Comparison of ENCODE assay signal across 15 mouse cellular contexts in genomic region chr6:38207621-38208020, GRCm38 (mm10). TPM values are rescaled to one million over a fixed set of nuclear protein-coding genes. Genes with fewer than 3 reads are reported as not detected.
DNase-seq lines count a peak whose midpoint lies in the region; ATAC-seq and TF ChIP-seq lines count a peak whose summit lies in the region.
"Had no signal": no experiment of that assay in that cellular context is flagged by ENCODE, and none has a peak within 500 bp of the region (broad histone marks: within the 10 kb centered on the region; RNA-seq: fewer than 3 reads in every experiment).

No protein-coding gene starts in this region.

- no peaks in the 10 kb centered on the region for H3K27me3 ChIP-seq in intestine, embryonic 15.5 days (replicated peaks)
- no peaks in the 10 kb centered on the region for H3K27me3 ChIP-seq in intestine, postnatal 0 days (replicated peaks; ENCODE audit: control insufficient read depth, insufficient read depth, low read length)
- H3K27me3 ChIP-seq in embryonic facial prominence, embryonic 11.5 days (ENCODE audit: control insufficient read depth, insufficient read depth, low read length) = no peaks in the 10 kb centered on the region
- no peaks in the 10 kb centered on the region for H3K27me3 ChIP-seq in hindbrain, embryonic 14.5 days (ENCODE audit: control insufficient read depth, insufficient read depth, low read length)
- H3K27me3 ChIP-seq in midbrain, postnatal 0 days (ENCODE audit: insufficient read depth, low read length) = no peaks in the 10 kb centered on the region
- H3K27me3 ChIP-seq: liver, embryonic 15.5 days had no signal

- no peak for DNase-seq in embryonic facial prominence, embryonic 11.5 days (ENCODE audit: low spot score)
- no peak for DNase-seq in hindbrain, embryonic 14.5 days (ENCODE audit: low spot score)
- DNase-seq in midbrain, postnatal 0 days (ENCODE audit: low spot score) = no peak
- DNase-seq in spleen, postnatal 10 days (ENCODE audit: low spot score in 2 of 2) = no peak
- DNase-seq in adrenal gland, adult 8-10 months = no peak
- no peak for DNase-seq in adrenal gland, postnatal 10 days
- DNase-seq: cerebellum, adult 2 months; gastrocnemius, postnatal 25 days; spleen, adult 18-20 months; thymus, postnatal 4 days had no signal

- H3K27ac ChIP-seq in intestine, embryonic 15.5 days = peak overlapping the region; percentile 29; the same call in 1 of the 2 replicates
- H3K27ac ChIP-seq in intestine, postnatal 0 days (ENCODE audit: low read depth, low read length) = no peak overlapping the region
- H3K27ac ChIP-seq in embryonic facial prominence, embryonic 11.5 days (replicated peaks; ENCODE audit: low read depth, low read length) = peak overlapping the region; percentile 56; the same call in 1 of the 2 replicates
- peak overlapping the region; percentile 62; the same call in 1 of the 2 replicates for H3K27ac ChIP-seq in hindbrain, embryonic 14.5 days
- peak overlapping the region; percentile 32; the same call in 1 of the 2 replicates for H3K27ac ChIP-seq in midbrain, postnatal 0 days (ENCODE audit: low read depth, low read length)
- H3K27ac ChIP-seq: kidney, postnatal 0 days; liver, embryonic 15.5 days had no signal

- H3K4me1 ChIP-seq in intestine, embryonic 15.5 days (replicated peaks) = 0 out of 2 replicates have a peak, but pooled peaks cover 13% of the 10 kb centered on the region
- no peaks in the 10 kb centered on the region for H3K4me1 ChIP-seq in intestine, postnatal 0 days (replicated peaks; ENCODE audit: control insufficient read depth, insufficient read depth, low read length)
- peaks cover 7% of the 10 kb centered on the region for H3K4me1 ChIP-seq in embryonic facial prominence, embryonic 11.5 days (ENCODE audit: control insufficient read depth, insufficient read depth, low read length)
- peaks cover 21% of the 10 kb centered on the region for H3K4me1 ChIP-seq in hindbrain, embryonic 14.5 days (replicated peaks; ENCODE audit: control insufficient read depth, insufficient read depth, low read length)
- no peaks in the 10 kb centered on the region for H3K4me1 ChIP-seq in midbrain, postnatal 0 days (ENCODE audit: insufficient read depth, low read length)
- H3K4me1 ChIP-seq: liver, embryonic 15.5 days had no signal

- no peak for ATAC-seq in intestine, embryonic 15.5 days
- ATAC-seq in intestine, postnatal 0 days = no peak
- no peak for ATAC-seq in embryonic facial prominence, embryonic 11.5 days (replicated peaks; ENCODE audit: insufficient number of reproducible peaks, low FRiP score, low TSS enrichment, low read depth)
- ATAC-seq in hindbrain, embryonic 14.5 days (ENCODE audit: low FRiP score) = no peak
- no peak for ATAC-seq in midbrain, postnatal 0 days (ENCODE audit: low FRiP score)
- ATAC-seq: CD4-positive, CD25-positive, alpha-beta regulatory T cell, adult 4 months had no signal

- no peaks in the 10 kb centered on the region for H3K36me3 ChIP-seq in intestine, embryonic 15.5 days
- no peaks in the 10 kb centered on the region for H3K36me3 ChIP-seq in intestine, postnatal 0 days (ENCODE audit: control insufficient read depth, insufficient read depth)
- H3K36me3 ChIP-seq in embryonic facial prominence, embryonic 11.5 days (replicated peaks; ENCODE audit: control insufficient read depth, insufficient read depth, low read depth, low read length) = no peaks in the 10 kb centered on the region
- no peaks in the 10 kb centered on the region for H3K36me3 ChIP-seq in hindbrain, embryonic 14.5 days (replicated peaks; ENCODE audit: control insufficient read depth, insufficient read depth)
- H3K36me3 ChIP-seq in midbrain, postnatal 0 days (ENCODE audit: insufficient read depth, low read length) = no peaks in the 10 kb centered on the region
- H3K36me3 ChIP-seq: liver, embryonic 15.5 days had no signal

- no peak for TF ChIP-seq CTCF in intestine, postnatal 0 days (IDR thresholded peaks at IDR 0.05; ENCODE audit: low read depth)
- TF ChIP-seq CTCF in midbrain, postnatal 0 days (IDR thresholded peaks at IDR 0.05) = no peak

- 63% methylated on average over 2 of the region's 2 CpGs for WGBS in intestine, embryonic 15.5 days
- 84% methylated on average over 2 of the region's 2 CpGs for WGBS in intestine, postnatal 0 days
- WGBS in embryonic facial prominence, embryonic 11.5 days = 48% methylated on average over 2 of the region's 2 CpGs
- WGBS in hindbrain, embryonic 14.5 days = 52% methylated on average over 2 of the region's 2 CpGs
- 37% methylated on average over 2 of the region's 2 CpGs for WGBS in midbrain, postnatal 0 days

- no peak overlapping the region for H3K4me3 ChIP-seq in intestine, embryonic 15.5 days (replicated peaks)
- no peak overlapping the region for H3K4me3 ChIP-seq in intestine, postnatal 0 days (ENCODE audit: low read depth, low read length)
- H3K4me3 ChIP-seq in embryonic facial prominence, embryonic 11.5 days (ENCODE audit: low read depth, low read length) = no peak overlapping the region
- no peak overlapping the region for H3K4me3 ChIP-seq in hindbrain, embryonic 14.5 days (replicated peaks; ENCODE audit: low read length)
- H3K4me3 ChIP-seq in midbrain, postnatal 0 days (ENCODE audit: low read depth, low read length) = no peak overlapping the region
- H3K4me3 ChIP-seq: liver, embryonic 15.5 days had no signal

- no peak overlapping the region for H3K4me2 ChIP-seq in intestine, embryonic 15.5 days (replicated peaks)
- H3K4me2 ChIP-seq in intestine, postnatal 0 days (replicated peaks; ENCODE audit: low read depth) = no peak overlapping the region
- no peak overlapping the region for H3K4me2 ChIP-seq in embryonic facial prominence, embryonic 11.5 days (ENCODE audit: low read depth, low read length)
- no peak overlapping the region for H3K4me2 ChIP-seq in hindbrain, embryonic 14.5 days (replicated peaks)
- no peak overlapping the region for H3K4me2 ChIP-seq in midbrain, postnatal 0 days (ENCODE audit: low read depth, low read length, poor library complexity, severe bottlenecking)
- H3K4me2 ChIP-seq: liver, embryonic 15.5 days had no signal

- H3K9ac ChIP-seq in intestine, embryonic 15.5 days = no peak overlapping the region
- no peak overlapping the region for H3K9ac ChIP-seq in intestine, postnatal 0 days (ENCODE audit: low read depth, low read length)
- 0 out of 2 replicates have a peak overlapping the region, but pooled peaks have one; percentile 9 for H3K9ac ChIP-seq in embryonic facial prominence, embryonic 11.5 days (replicated peaks; ENCODE audit: low read length)
- H3K9ac ChIP-seq in hindbrain, embryonic 14.5 days = no peak overlapping the region
- 0 out of 2 replicates have a peak overlapping the region, but pooled peaks have one; percentile 24 for H3K9ac ChIP-seq in midbrain, postnatal 0 days (replicated peaks; ENCODE audit: low read length, poor library complexity, severe bottlenecking)
- H3K9ac ChIP-seq: liver, embryonic 15.5 days had no signal

- H3K9me3 ChIP-seq in intestine, embryonic 15.5 days = no peaks in the 10 kb centered on the region
- H3K9me3 ChIP-seq in intestine, postnatal 0 days (ENCODE audit: control insufficient read depth) = no peaks in the 10 kb centered on the region
- H3K9me3 ChIP-seq in embryonic facial prominence, embryonic 11.5 days (replicated peaks; ENCODE audit: control insufficient read depth, low read length) = 0 out of 2 replicates have a peak, but pooled peaks cover under 1% of the 10 kb centered on the region
- H3K9me3 ChIP-seq in hindbrain, embryonic 14.5 days (ENCODE audit: control insufficient read depth, low read length) = peaks cover 2% of the 10 kb centered on the region; the same call in 1 of the 2 replicates
- no peaks in the 10 kb centered on the region for H3K9me3 ChIP-seq in midbrain, postnatal 0 days (ENCODE audit: low read length)

RNA-seq across cellular contexts. Expression of gene D630045J12Rik, which starts 46.2 kb away (rescaled TPM):
- 2.8 and 3.3 TPM in 2 replicates for polyA plus RNA-seq in intestine, embryonic 15.5 days (2015; fragmentation: Nextera tagmentation; extraction: Ambion mirVana)
- 0.52 and 0.58 TPM in 2 replicates for polyA plus RNA-seq in intestine, postnatal 0 days (2015; fragmentation: Nextera tagmentation; extraction: Ambion mirVana)
- polyA plus RNA-seq in embryonic facial prominence, embryonic 11.5 days (2014; fragmentation: Nextera tagmentation; extraction: Ambion mirVana) = 8.8 and 10.2 TPM in 2 replicates
- 18.8 and 19.0 TPM in 2 replicates for polyA plus RNA-seq in hindbrain, embryonic 14.5 days (2014; fragmentation: Nextera tagmentation; extraction: Ambion mirVana)
- 40.1 and 42.5 TPM in 2 replicates for total RNA-seq in midbrain, postnatal 0 days (2014; rRNA removed)
- 7.6 and 9.7 TPM in 2 replicates for polyA plus RNA-seq in midbrain, postnatal 0 days (2015; fragmentation: Nextera tagmentation; extraction: Ambion mirVana)
- total RNA-seq in adrenal gland, adult 8-10 months (2022) = 1 to 10 TPM; 3.5 to 7.2 (median 5.5) TPM
- 1 to 10 TPM; 4.1 to 5.1 TPM for total RNA-seq in adrenal gland, postnatal 10 days (2021)

Comparison
In these comparisons a context has a peak if more than half of its experiments do, and no peak if none do; other contexts are left out.
1. H3K9ac ChIP-seq: peak in embryonic facial prominence, embryonic 11.5 days (single experiment) and midbrain, postnatal 0 days (single experiment); none in intestine, embryonic 15.5 days (single experiment), intestine, postnatal 0 days (single experiment) and hindbrain, embryonic 14.5 days (single experiment).